Mouse (Mus musculus): ENCODE results near the gene Arhgef28. TPM values are rescaled to one million over a fixed set of nuclear protein-coding genes. Genes with fewer than 3 reads are reported as not detected.
"Not testable (repeated sequence)": the region's sequence is repeated elsewhere in the genome, so short reads cannot be mapped to it uniquely, and the experiment has no call there.

The Arhgef28 gene
- polyA plus RNA-seq, 1 experiment from 2014 or later, result 32.7 TPM

DNA sequence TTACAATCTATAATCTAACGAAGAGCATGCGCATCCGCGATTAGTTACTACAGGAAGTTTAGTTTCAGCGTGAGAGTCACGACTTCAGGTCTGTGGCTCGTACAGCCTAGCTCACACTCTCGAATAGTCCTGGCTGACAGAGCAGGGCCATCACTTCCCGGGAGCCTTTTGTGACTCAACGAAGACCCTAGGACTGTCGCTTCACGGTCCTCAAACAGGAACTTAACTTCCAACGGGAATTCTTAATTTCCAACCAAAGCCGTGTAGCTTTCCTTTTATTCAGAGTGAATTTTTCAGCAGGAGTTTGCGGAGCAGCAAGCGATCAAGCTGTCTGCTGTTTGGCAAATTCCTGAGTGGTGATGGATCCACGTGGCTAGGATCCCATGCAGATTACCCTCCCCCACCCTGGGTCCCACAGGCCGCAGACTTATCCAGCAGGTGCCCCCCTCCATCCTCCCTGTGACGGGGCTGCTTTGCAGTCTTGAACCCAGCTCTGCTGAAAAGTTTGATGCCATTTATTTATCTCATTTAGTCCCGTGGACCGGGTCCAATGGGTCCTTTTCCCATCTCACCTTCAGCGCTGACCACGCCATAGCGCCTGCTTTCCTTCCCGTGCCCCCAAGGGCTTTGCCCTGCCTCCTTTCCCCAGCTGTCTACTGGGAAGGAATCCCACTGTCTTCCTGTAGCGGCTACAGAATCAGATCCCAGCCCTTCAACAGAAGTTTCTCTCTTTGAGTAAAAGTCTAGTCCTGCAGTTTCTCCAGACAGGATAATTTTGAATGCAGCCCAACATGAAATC is 180.3 kb downstream of the Arhgef28 start:
- Histone ChIP-seq H3K4me1 (ENCODE audit: control insufficient read depth, insufficient read depth, low read length) (0 out of 2 replicates have a peak, but pooled peaks cover 3% of the 10 kb centered on the region), H3K27ac (ENCODE audit: low read depth, low read length) (no peak overlapping the region), H3K27me3 (ENCODE audit: control insufficient read depth, insufficient read depth, low read length) (no peaks in the 10 kb centered on the region), H3K4me3 (ENCODE audit: low read depth, low read length) (no peak overlapping the region), H3K9me3 (ENCODE audit: control insufficient read depth, low read length) (no peaks in the 10 kb centered on the region), H3K9ac (replicated peaks; ENCODE audit: low read depth, low read length) (no peak overlapping the region), H3K36me3 (ENCODE audit: control insufficient read depth, insufficient read depth, low read length) (no peaks in the 10 kb centered on the region), H3K4me2 (ENCODE audit: low read depth, low read length) (no peak overlapping the region)
- no peak for ATAC-seq (ENCODE audit: low read depth)
- WGBS, result 79% methylated on average over 26 of the region's 26 CpGs

DNA sequence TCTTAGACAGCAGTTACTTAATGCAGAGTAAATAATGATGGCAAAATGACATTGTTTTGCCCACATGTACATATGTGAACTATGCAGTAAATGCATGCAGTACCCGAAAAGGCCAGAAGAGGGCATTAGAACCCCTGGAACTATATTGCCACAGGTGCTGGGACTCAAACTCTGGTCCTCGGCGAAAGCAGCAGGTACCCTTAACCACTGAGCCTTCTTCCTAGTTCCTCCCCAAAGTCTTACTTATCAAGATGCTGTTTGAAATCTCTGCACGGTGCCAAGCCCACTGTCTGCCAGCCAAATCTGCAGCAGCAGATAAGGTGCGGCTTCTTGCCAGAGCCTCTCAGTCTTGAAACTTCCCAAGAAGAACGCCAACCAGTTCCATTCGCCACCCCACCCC is 181.1 kb downstream of the Arhgef28 start:
- no peak overlapping the region for H3K27ac ChIP-seq (ENCODE audit: low read depth, low read length)
- no peaks in the 10 kb centered on the region for H3K9me3 ChIP-seq (ENCODE audit: control insufficient read depth, low read length)
- H3K4me1 ChIP-seq (ENCODE audit: control insufficient read depth, insufficient read depth, low read length), result 0 out of 2 replicates have a peak, but pooled peaks cover 3% of the 10 kb centered on the region
- H3K27me3 ChIP-seq (ENCODE audit: control insufficient read depth, insufficient read depth, low read length), result no peaks in the 10 kb centered on the region
- no peak for ATAC-seq (ENCODE audit: low read depth)
- no peak overlapping the region for H3K4me2 ChIP-seq (ENCODE audit: low read depth, low read length)
- no peaks in the 10 kb centered on the region for H3K36me3 ChIP-seq (ENCODE audit: control insufficient read depth, insufficient read depth, low read length)
- no peak overlapping the region for H3K9ac ChIP-seq (replicated peaks; ENCODE audit: low read depth, low read length)
- no peak overlapping the region for H3K4me3 ChIP-seq (ENCODE audit: low read depth, low read length)
- 85% methylated on average over 7 of the region's 7 CpGs for WGBS

DNA sequence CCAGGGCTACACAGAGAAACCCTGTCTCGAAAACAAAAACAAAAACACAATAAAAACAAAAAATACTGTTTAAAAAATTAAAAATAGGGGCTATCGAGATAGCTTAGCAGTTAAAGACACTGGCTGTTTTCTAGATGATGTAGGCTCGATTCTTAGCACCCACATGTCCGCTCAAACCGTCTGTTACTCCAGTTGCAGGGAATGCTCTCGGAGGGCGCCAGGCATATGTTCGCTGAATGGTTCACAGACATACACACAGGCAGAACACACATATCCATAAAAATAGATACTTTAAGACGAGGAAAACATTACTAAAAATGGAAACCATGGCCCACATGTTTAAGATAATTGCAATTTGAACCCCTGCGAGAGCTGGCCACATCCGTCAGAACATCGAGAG is 181.6 kb downstream of the Arhgef28 start:
- Histone ChIP-seq H3K27ac (ENCODE audit: low read depth, low read length) (no peak overlapping the region), H3K4me2 (ENCODE audit: low read depth, low read length) (no peak overlapping the region), H3K27me3 (ENCODE audit: control insufficient read depth, insufficient read depth, low read length) (no peaks in the 10 kb centered on the region), H3K4me1 (ENCODE audit: control insufficient read depth, insufficient read depth, low read length) (0 out of 2 replicates have a peak, but pooled peaks cover 3% of the 10 kb centered on the region), H3K36me3 (ENCODE audit: control insufficient read depth, insufficient read depth, low read length) (no peaks in the 10 kb centered on the region), H3K4me3 (ENCODE audit: low read depth, low read length) (no peak overlapping the region), H3K9ac (replicated peaks; ENCODE audit: low read depth, low read length) (no peak overlapping the region), H3K9me3 (ENCODE audit: control insufficient read depth, low read length) (no peaks in the 10 kb centered on the region)
- WGBS, result 92% methylated on average over 12 of the region's 12 CpGs
- ATAC-seq (ENCODE audit: low read depth), result no peak

DNA sequence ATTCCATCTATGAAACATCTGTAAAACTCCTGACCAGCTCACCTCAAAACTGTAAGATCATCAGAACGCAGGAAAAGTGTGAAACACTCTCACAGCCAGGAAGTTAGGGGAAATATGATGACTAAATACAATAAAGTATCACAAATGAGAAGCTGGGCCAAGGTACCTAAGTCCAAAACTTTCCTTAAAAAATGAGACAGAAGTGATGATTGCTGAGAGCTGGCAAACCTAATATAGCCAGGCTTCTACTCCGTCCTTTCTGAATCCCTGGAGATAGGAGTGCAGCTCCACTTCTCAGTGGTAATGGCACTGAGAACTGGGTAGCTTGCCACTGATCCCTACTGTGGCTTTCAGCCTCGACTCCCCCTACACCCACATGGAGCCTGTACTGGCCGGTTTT is 184.3 kb downstream of the Arhgef28 start:
- ATAC-seq (ENCODE audit: low read depth), result no peak
- H3K9ac ChIP-seq (replicated peaks; ENCODE audit: low read depth, low read length), result no peak overlapping the region
- WGBS, result 86% methylated on average over 4 of the region's 4 CpGs
- no peaks in the 10 kb centered on the region for H3K36me3 ChIP-seq (ENCODE audit: control insufficient read depth, insufficient read depth, low read length)
- H3K27me3 ChIP-seq (ENCODE audit: control insufficient read depth, insufficient read depth, low read length), result no peaks in the 10 kb centered on the region
- no peaks in the 10 kb centered on the region for H3K9me3 ChIP-seq (ENCODE audit: control insufficient read depth, low read length)
- H3K4me1 ChIP-seq (ENCODE audit: control insufficient read depth, insufficient read depth, low read length), result peaks cover 5% of the 10 kb centered on the region; the same call in 1 of the 2 replicates
- no peak overlapping the region for H3K27ac ChIP-seq (ENCODE audit: low read depth, low read length)
- no peak overlapping the region for H3K4me2 ChIP-seq (ENCODE audit: low read depth, low read length)
- H3K4me3 ChIP-seq (ENCODE audit: low read depth, low read length), result no peak overlapping the region

DNA sequence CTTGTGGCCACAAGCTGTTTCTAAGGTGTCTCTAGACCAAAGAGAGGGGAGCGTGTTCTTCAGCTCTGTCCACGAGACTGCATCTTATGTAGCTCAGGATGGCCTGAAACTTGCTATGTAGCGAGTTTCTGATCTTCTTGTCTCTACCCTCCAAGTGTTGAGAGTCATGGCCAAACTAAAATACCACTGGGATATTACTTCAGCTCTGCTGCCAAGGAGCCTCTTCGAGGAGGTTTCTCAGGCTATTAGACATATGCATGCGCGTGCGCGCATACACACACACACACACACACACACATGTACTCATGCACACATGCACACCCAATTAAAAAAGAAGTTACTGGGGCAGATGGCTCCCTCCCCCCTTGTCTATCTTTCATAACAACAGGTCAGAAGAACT is 187.4 kb downstream of the Arhgef28 start:
- H3K36me3 ChIP-seq (ENCODE audit: control insufficient read depth, insufficient read depth, low read length); ATAC-seq (ENCODE audit: low read depth); H3K4me2 ChIP-seq (ENCODE audit: low read depth, low read length); H3K4me3 ChIP-seq (ENCODE audit: low read depth, low read length); H3K9me3 ChIP-seq (ENCODE audit: control insufficient read depth, low read length); H3K27ac ChIP-seq (ENCODE audit: low read depth, low read length); H3K27me3 ChIP-seq (ENCODE audit: control insufficient read depth, insufficient read depth, low read length); H3K9ac ChIP-seq (replicated peaks; ENCODE audit: low read depth, low read length): not testable (repeated sequence)
- WGBS, result 94% methylated on average over 8 of the region's 8 CpGs
- peaks cover 15% of the 10 kb centered on the region; the same call in 1 of the 2 replicates for H3K4me1 ChIP-seq (ENCODE audit: control insufficient read depth, insufficient read depth, low read length)

DNA sequence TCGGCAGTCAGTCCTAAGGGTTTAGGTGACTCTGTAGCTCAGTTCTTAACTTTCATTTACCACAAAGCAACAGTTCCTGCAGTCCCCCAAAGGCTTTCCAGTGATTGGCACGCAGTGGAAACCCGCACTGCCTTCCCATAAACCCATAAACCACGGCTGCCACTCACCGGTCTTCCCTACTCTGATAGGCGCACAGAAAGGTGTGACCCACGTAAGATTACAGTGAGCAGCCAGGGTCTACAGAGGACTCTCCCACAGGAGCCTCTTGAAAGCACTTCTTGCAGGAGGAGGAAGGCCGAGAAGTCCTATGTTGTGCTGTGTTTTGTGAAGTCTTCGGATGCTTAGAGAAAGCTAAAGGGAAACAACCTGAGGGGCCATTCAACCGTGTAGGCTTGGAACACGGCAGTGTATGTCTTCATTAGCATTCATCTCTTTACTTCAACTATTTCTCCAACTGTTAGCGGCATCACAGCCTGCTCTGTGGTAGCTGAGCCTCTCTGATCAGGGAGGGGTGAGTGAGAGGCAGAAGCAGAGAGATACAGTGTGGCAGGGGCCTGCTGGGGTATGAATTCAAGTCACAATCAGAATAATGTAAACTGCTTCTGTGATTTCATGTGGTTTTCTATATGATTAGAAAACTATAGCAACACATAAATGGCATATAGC is 189.2 kb downstream of the Arhgef28 start:
- Histone ChIP-seq H3K9ac (replicated peaks; ENCODE audit: low read depth, low read length) (peak overlapping the region; percentile 63), H3K4me3 (ENCODE audit: low read depth, low read length) (peak overlapping the region; percentile 40), H3K9me3 (ENCODE audit: control insufficient read depth, low read length) (no peaks in the 10 kb centered on the region), H3K4me2 (ENCODE audit: low read depth, low read length) (peak overlapping the region; percentile 85), H3K36me3 (ENCODE audit: control insufficient read depth, insufficient read depth, low read length) (no peaks in the 10 kb centered on the region), H3K4me1 (ENCODE audit: control insufficient read depth, insufficient read depth, low read length) (peaks cover 15% of the 10 kb centered on the region; the same call in 1 of the 2 replicates), H3K27me3 (ENCODE audit: control insufficient read depth, insufficient read depth, low read length) (no peaks in the 10 kb centered on the region), H3K27ac (ENCODE audit: low read depth, low read length) (peak overlapping the region; percentile 22)
- WGBS, result 10% methylated on average over 12 of the region's 12 CpGs
- peak; percentile 88 for ATAC-seq (ENCODE audit: low read depth)

DNA sequence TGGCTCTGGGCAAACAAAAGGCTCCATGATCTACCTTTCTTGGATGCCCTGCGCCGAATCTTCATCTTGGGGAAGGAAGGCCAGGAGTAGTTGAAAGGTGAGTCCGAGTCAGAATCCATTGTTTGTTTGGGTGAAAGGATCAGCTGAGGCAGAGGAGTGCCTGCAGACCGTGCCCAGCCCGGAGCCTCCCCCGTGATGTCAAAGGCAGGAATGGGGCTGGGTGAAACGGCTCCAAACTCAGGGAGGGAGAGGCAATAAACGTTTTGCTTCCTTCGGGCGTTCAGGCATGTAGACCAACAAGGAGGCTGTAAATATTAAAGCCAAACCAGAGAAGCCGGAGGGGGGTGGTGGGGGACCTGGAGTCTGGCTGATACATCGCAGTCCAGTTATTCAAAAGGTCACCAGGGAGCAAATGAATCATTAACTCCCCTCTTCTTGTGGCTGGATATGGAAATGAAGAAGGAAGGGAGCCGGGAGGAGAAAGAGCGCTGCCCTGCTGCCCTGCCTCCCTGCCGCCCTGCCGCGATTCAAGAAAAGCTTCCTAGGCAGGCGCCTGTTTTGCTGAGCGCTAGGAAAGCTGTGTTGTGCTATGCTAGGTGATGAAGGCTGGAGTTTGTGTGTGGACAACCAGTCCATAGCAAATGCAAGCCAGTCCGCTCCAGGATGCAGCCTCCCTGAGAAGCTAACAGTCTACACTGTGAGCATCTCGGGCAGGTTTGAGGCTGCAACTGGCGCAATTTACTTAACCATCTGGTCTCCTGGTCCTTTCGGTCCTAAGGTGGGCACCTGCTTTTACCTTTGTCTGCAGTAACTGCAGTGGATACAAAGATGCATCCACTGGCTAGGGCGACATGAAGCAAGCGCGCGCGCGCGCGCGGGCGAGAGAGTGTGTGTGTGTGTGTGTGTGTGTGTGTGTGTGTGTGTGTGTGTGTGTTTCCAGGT is 190.0 kb downstream of the Arhgef28 start:
- peak; percentile 59 for ATAC-seq (ENCODE audit: low read depth)
- H3K4me1 ChIP-seq (ENCODE audit: control insufficient read depth, insufficient read depth, low read length), result peaks cover 15% of the 10 kb centered on the region; the same call in 1 of the 2 replicates
- H3K36me3 ChIP-seq (ENCODE audit: control insufficient read depth, insufficient read depth, low read length), result no peaks in the 10 kb centered on the region
- no peaks in the 10 kb centered on the region for H3K27me3 ChIP-seq (ENCODE audit: control insufficient read depth, insufficient read depth, low read length)
- peak overlapping the region; percentile 40 for H3K4me3 ChIP-seq (ENCODE audit: low read depth, low read length)
- peak overlapping the region; percentile 85 for H3K4me2 ChIP-seq (ENCODE audit: low read depth, low read length)
- 9% methylated on average over 33 of the region's 33 CpGs for WGBS
- H3K9me3 ChIP-seq (ENCODE audit: control insufficient read depth, low read length), result no peaks in the 10 kb centered on the region
- H3K27ac ChIP-seq (ENCODE audit: low read depth, low read length), result peak overlapping the region; percentile 75
- H3K9ac ChIP-seq (replicated peaks; ENCODE audit: low read depth, low read length), result peak overlapping the region; percentile 63

DNA sequence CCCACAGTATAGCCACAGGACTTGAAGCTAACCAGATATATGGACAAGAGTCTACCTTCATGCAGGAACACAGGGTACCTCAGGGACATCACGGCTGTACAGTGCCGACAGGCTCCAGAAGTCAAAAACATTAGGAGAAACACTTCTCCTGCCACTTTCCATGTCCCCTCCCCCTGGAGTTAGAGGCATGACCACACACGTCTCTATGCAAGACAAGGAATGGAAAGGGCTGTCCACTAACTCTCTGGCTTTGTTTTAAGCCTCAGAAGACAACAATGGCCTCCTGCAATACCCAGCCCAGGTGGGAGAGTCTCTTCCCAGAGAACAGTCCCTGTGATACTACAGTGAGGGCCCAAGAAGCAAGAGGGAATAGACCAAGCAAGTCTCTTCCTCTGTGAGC is 191.3 kb downstream of the Arhgef28 start:
- no peaks in the 10 kb centered on the region for H3K36me3 ChIP-seq (ENCODE audit: control insufficient read depth, insufficient read depth, low read length)
- no peak overlapping the region for H3K4me3 ChIP-seq (ENCODE audit: low read depth, low read length)
- H3K4me2 ChIP-seq (ENCODE audit: low read depth, low read length), result peak overlapping the region; percentile 26; the same call in 1 of the 2 replicates
- no peak for ATAC-seq (ENCODE audit: low read depth)
- H3K9me3 ChIP-seq (ENCODE audit: control insufficient read depth, low read length), result no peaks in the 10 kb centered on the region
- H3K4me1 ChIP-seq (ENCODE audit: control insufficient read depth, insufficient read depth, low read length), result peaks cover 15% of the 10 kb centered on the region; the same call in 1 of the 2 replicates
- no peaks in the 10 kb centered on the region for H3K27me3 ChIP-seq (ENCODE audit: control insufficient read depth, insufficient read depth, low read length)
- H3K27ac ChIP-seq (ENCODE audit: low read depth, low read length), result no peak overlapping the region
- H3K9ac ChIP-seq (replicated peaks; ENCODE audit: low read depth, low read length), result no peak overlapping the region
- WGBS, result 62% methylated on average over 3 of the region's 3 CpGs

Measured in neural tube, embryonic 14.5 days (tissue).